19 mouse cellular contexts compared by ENCODE assay signal in genomic region chr2:109733201-109734039, GRCm38 (mm10). TPM values are rescaled to one million over a fixed set of nuclear protein-coding genes. Genes with fewer than 3 reads are reported as not detected.
DNase-seq lines count a peak whose midpoint lies in the region; ATAC-seq and TF ChIP-seq lines count a peak whose summit lies in the region.
"Had no signal": no experiment of that assay in that cellular context is flagged by ENCODE, and none has a peak within 500 bp of the region (broad histone marks: within the 10 kb centered on the region; RNA-seq: fewer than 3 reads in every experiment).

No protein-coding gene starts in this region.

- DNase-seq in kidney, postnatal 0 days (ENCODE audit: low spot score), result peak; percentile 10
- no peak for DNase-seq in kidney, adult 11 months
- DNase-seq in adipocyte (ENCODE audit: low spot score), result peak; percentile 59
- DNase-seq in embryonic facial prominence, embryonic 11.5 days (ENCODE audit: low spot score), result peak; percentile 77
- DNase-seq in cerebellum, postnatal 25 days, result no peak
- DNase-seq in thymus, postnatal 10 days (ENCODE audit: low spot score in 2 of 2), result no peak
- DNase-seq: cerebellum, postnatal 10 days; heart, postnatal 36 days; kidney, postnatal 10 days; lung, postnatal 36 days; thymus, postnatal 14 days had no signal

- H3K9ac ChIP-seq in kidney, postnatal 0 days (ENCODE audit: low read depth, low read length), result no peak overlapping the region
- no peak overlapping the region for H3K9ac ChIP-seq in embryonic facial prominence, embryonic 11.5 days (replicated peaks; ENCODE audit: low read length)
- no peak overlapping the region for H3K9ac ChIP-seq in limb, embryonic 12.5 days (replicated peaks)
- H3K9ac ChIP-seq: forebrain, embryonic 12.5 days; heart, embryonic 12.5 days; liver, embryonic 12.5 days; neural tube, embryonic 12.5 days; stomach, embryonic 15.5 days had no signal

- H3K4me2 ChIP-seq in kidney, postnatal 0 days (ENCODE audit: low read length), result no peak overlapping the region
- H3K4me2 ChIP-seq in embryonic facial prominence, embryonic 11.5 days (ENCODE audit: low read depth, low read length), result peak overlapping the region; percentile 16; the same call in 1 of the 2 replicates
- peak overlapping the region; percentile 40 for H3K4me2 ChIP-seq in limb, embryonic 12.5 days
- H3K4me2 ChIP-seq: forebrain, embryonic 12.5 days; heart, embryonic 12.5 days; liver, embryonic 12.5 days; midbrain, embryonic 11.5 days; neural tube, embryonic 12.5 days; stomach, embryonic 15.5 days had no signal

- ATAC-seq in kidney, postnatal 0 days (replicated peaks; ENCODE audit: low FRiP score, low read depth), result no peak
- peak; percentile 82 for ATAC-seq in embryonic facial prominence, embryonic 11.5 days (replicated peaks; ENCODE audit: insufficient number of reproducible peaks, low FRiP score, low TSS enrichment, low read depth)
- ATAC-seq in limb, embryonic 12.5 days (ENCODE audit: insufficient number of reproducible peaks, insufficient read depth, low FRiP score, low TSS enrichment, low read depth), result peak; percentile 87
- ATAC-seq: hindbrain, embryonic 16.5 days; liver, embryonic 12.5 days had no signal

- H3K27ac ChIP-seq in kidney, postnatal 0 days, result no peak overlapping the region
- no peak overlapping the region for H3K27ac ChIP-seq in embryonic facial prominence, embryonic 11.5 days (replicated peaks; ENCODE audit: low read depth, low read length)
- H3K27ac ChIP-seq in limb, embryonic 12.5 days, result no peak overlapping the region
- H3K27ac ChIP-seq: forebrain, embryonic 12.5 days; liver, embryonic 12.5 days; neural tube, embryonic 12.5 days; stomach, embryonic 15.5 days had no signal

- no peaks in the 10 kb centered on the region for H3K36me3 ChIP-seq in kidney, postnatal 0 days (ENCODE audit: insufficient read depth, low read length)
- H3K36me3 ChIP-seq in embryonic facial prominence, embryonic 11.5 days (replicated peaks; ENCODE audit: control insufficient read depth, insufficient read depth, low read depth, low read length), result no peaks in the 10 kb centered on the region
- H3K36me3 ChIP-seq in limb, embryonic 12.5 days, result no peaks in the 10 kb centered on the region
- H3K36me3 ChIP-seq: forebrain, embryonic 12.5 days; heart, embryonic 12.5 days; liver, embryonic 12.5 days; neural tube, embryonic 12.5 days; stomach, embryonic 15.5 days had no signal

- H3K4me3 ChIP-seq in kidney, postnatal 0 days (replicated peaks; ENCODE audit: low read depth, low read length), result no peak overlapping the region
- no peak overlapping the region for H3K4me3 ChIP-seq in embryonic facial prominence, embryonic 11.5 days (ENCODE audit: low read depth, low read length)
- no peak overlapping the region for H3K4me3 ChIP-seq in limb, embryonic 12.5 days (replicated peaks)
- H3K4me3 ChIP-seq: forebrain, embryonic 12.5 days; heart, embryonic 12.5 days; liver, embryonic 12.5 days; neural tube, embryonic 12.5 days; stomach, embryonic 15.5 days had no signal

- H3K9me3 ChIP-seq in kidney, postnatal 0 days (replicated peaks; ENCODE audit: low read length), result no peaks in the 10 kb centered on the region
- H3K9me3 ChIP-seq in embryonic facial prominence, embryonic 11.5 days (replicated peaks; ENCODE audit: control insufficient read depth, low read length), result no peaks in the 10 kb centered on the region
- H3K9me3 ChIP-seq in limb, embryonic 12.5 days, result no peaks in the 10 kb centered on the region
- H3K9me3 ChIP-seq: forebrain, embryonic 12.5 days; heart, embryonic 12.5 days; liver, embryonic 12.5 days; neural tube, embryonic 12.5 days; stomach, embryonic 15.5 days had no signal

- 30% methylated on average over 9 of the region's 9 CpGs for WGBS in kidney, postnatal 0 days
- 33% methylated on average over 9 of the region's 9 CpGs for WGBS in embryonic facial prominence, embryonic 11.5 days
- WGBS in limb, embryonic 12.5 days, result 19% methylated on average over 9 of the region's 9 CpGs

- 0 out of 2 replicates have a peak, but pooled peaks cover 9% of the 10 kb centered on the region for H3K4me1 ChIP-seq in kidney, postnatal 0 days (replicated peaks; ENCODE audit: insufficient read depth, low read length)
- no peaks in the 10 kb centered on the region; the same call in 1 of the 2 replicates for H3K4me1 ChIP-seq in embryonic facial prominence, embryonic 11.5 days (ENCODE audit: control insufficient read depth, insufficient read depth, low read length)
- H3K4me1 ChIP-seq in limb, embryonic 12.5 days (replicated peaks), result peaks cover 9% of the 10 kb centered on the region; the same call in 1 of the 2 replicates
- H3K4me1 ChIP-seq: forebrain, embryonic 12.5 days; liver, embryonic 12.5 days; neural tube, embryonic 12.5 days; stomach, embryonic 15.5 days had no signal

- TF ChIP-seq CTCF in kidney, postnatal 0 days (IDR thresholded peaks at IDR 0.05; ENCODE audit: low read depth), result no peak

- H3K27me3 ChIP-seq in kidney, postnatal 0 days (ENCODE audit: insufficient read depth, low read length), result no peaks in the 10 kb centered on the region
- no peaks in the 10 kb centered on the region for H3K27me3 ChIP-seq in embryonic facial prominence, embryonic 11.5 days (ENCODE audit: control insufficient read depth, insufficient read depth, low read length)
- H3K27me3 ChIP-seq in limb, embryonic 12.5 days, result no peaks in the 10 kb centered on the region
- H3K27me3 ChIP-seq: forebrain, embryonic 12.5 days; heart, embryonic 12.5 days; liver, embryonic 12.5 days; neural tube, embryonic 12.5 days; stomach, embryonic 15.5 days had no signal

RNA-seq across cellular contexts. Expression of gene Bdnf, which starts 58.9 kb away (rescaled TPM):
- polyA plus RNA-seq in kidney, postnatal 0 days (2015; fragmentation: Nextera tagmentation; extraction: Ambion mirVana), result 0.93 and 0.95 TPM in 2 replicates
- 6.6 and 7.9 TPM in 2 replicates for polyA plus RNA-seq in embryonic facial prominence, embryonic 11.5 days (2014; fragmentation: Nextera tagmentation; extraction: Ambion mirVana)
- 4.5 and 5.2 TPM in 2 replicates for polyA plus RNA-seq in limb, embryonic 12.5 days (2016; fragmentation: Nextera tagmentation; extraction: Ambion mirVana)

Comparison
In these comparisons a context has a peak if more than half of its experiments do, and no peak if none do; other contexts are left out.
1. DNase-seq: peak in kidney, postnatal 0 days (single experiment), adipocyte (single experiment) and embryonic facial prominence, embryonic 11.5 days (single experiment); none in kidney, adult 11 months (single experiment), cerebellum, postnatal 25 days (0 of 2) and thymus, postnatal 10 days (0 of 2).